Mouse (Mus musculus): ENCODE results near the gene Smarca4. TPM values are rescaled to one million over a fixed set of nuclear protein-coding genes. Genes with fewer than 3 reads are reported as not detected.

The Smarca4 gene
- total RNA-seq, 4 experiments from 2014 or later = 47.2 to 49.8 (median 49.3) TPM

GRCm38 (mm10) chr9:21751347-21751746, 135.4 kb downstream of the Smarca4 start:
- DNase-seq (ENCODE audit: low spot score) = no peak

- DNase-seq (ENCODE audit: low spot score) = peak; percentile 67
These were observed 136.4 kb downstream of the Smarca4 start for GRCm38 (mm10) chr9:21752252-21752792.

Small RNAs within 50 kb of the gene (microRNA-seq; reads per million reads assigned to microRNA genes)
- not detected for gene Mir1946b

Other genes with a start within 250 kb of the Smarca4 start
- 10 to 100 TPM; 28.2 to 31.4 (median 29.8) TPM for gene Ilf3, start 248.3 kb upstream of the Smarca4 start, total RNA-seq (2022)
- gene Qtrt1, start 204.3 kb upstream of the Smarca4 start, total RNA-seq (2022) = 1 to 10 TPM; 7.4 to 9.3 (median 8.9) TPM
- gene Dnm2, start 191.3 kb upstream of the Smarca4 start, total RNA-seq (2022) = 10 to 100 TPM; 60.3 to 71.0 (median 61.2) TPM
- gene Tmed1, start 105.9 kb upstream of the Smarca4 start, total RNA-seq (2022) = 10 to 100 TPM; 46.5 to 51.3 (median 48.9) TPM
- gene AB124611, start 90.0 kb upstream of the Smarca4 start, total RNA-seq (2022) = 1 to 10 TPM in 1 of 4 experiments, under 1 TPM in 3; 0.37 to 2.2 (median 0.63) TPM
- gene Carm1, start 69.3 kb upstream of the Smarca4 start, total RNA-seq (2022) = 10 to 100 TPM; 70.9 to 75.8 (median 73.3) TPM
- gene Timm29, start 23.4 kb upstream of the Smarca4 start, total RNA-seq (2022) = 10 to 100 TPM; 61.0 to 67.1 (median 66.5) TPM
- 1 to 10 TPM; 7.3 to 8.6 (median 7.9) TPM for gene Yipf2, start 23.3 kb upstream of the Smarca4 start, total RNA-seq (2022)
- 1 to 10 TPM; 2.3 to 3.8 (median 3.0) TPM for gene Ldlr, start 107.3 kb downstream of the Smarca4 start, total RNA-seq (2022)
- 1 to 10 TPM; 5.6 to 8.6 (median 7.7) TPM for gene Spc24, start 144.1 kb downstream of the Smarca4 start, total RNA-seq (2022)
- 10 to 100 TPM; 64.2 to 67.2 (median 65.6) TPM for gene Kank2, start 182.6 kb downstream of the Smarca4 start, total RNA-seq (2022)
- gene Angptl8, start 219.3 kb downstream of the Smarca4 start, total RNA-seq (2022) = under 1 TPM in 1 of 4 experiments, not detected in 3; 0.38 TPM
- gene Dock6, start 236.5 kb downstream of the Smarca4 start, total RNA-seq (2022) = 10 to 100 TPM; 27.3 to 35.7 (median 30.7) TPM